Mouse (Mus musculus): Measurements from ENCODE around the gene Mitf.

DNA sequence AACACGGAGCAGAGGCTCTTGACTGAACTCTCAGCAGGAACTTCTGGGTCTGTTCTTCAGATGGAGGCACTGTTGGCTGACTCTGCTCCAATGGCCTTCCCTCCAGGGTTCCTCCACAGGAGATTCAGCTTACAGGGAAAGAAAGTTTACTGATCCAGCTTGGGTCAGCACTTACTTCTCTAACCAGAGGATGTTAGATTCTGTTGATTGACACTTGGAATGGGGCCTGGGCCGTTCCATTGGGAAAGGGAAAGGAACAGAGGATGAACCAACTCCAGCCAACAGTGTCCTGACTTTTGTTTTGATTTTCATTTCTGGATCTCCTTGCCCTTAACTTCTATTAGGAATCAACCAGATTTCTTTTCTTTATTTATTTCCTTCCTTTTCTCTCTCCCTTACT, 11.7 kb upstream of the Mitf start:
- TF ChIP-seq CTCF (IDR thresholded peaks at IDR 0.05; ENCODE audit: low read depth) (no peak), EP300 (IDR thresholded peaks at IDR 0.05; ENCODE audit: low read depth) (no peak)
